Mouse (Mus musculus): ENCODE results near the gene Iqcg. TPM values are rescaled to one million over a fixed set of nuclear protein-coding genes. Genes with fewer than 3 reads are reported as not detected.
"Not testable (repeated sequence)": the region's sequence is repeated elsewhere in the genome, so short reads cannot be mapped to it uniquely, and the experiment has no call there.

The Iqcg gene
- total and polyA plus RNA-seq, 2 experiments from 2014 or later: 5.1 to 8.3 TPM

DNA sequence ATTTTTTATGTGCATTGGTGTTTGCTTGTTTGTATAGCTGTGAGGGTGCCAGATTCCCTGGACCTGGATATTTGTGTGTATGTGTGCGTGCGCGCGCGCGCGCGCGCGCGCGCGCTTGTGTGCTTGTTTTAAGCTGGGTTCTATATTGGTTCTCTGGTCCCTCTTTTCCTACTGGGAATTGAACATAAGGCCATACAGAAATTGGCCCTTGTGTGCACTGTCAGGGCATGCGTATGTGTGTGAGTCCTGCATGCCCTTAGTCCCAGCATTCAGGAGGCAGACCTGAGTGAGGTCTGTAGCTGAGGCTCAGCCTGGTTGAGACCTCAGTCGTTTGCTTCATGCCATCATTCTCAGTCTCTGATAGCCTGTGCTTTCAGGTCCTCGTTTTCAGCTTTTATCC, 2.0 kb upstream of the Iqcg start:
- Histone ChIP-seq H3K27ac (ENCODE audit: low read depth, low read length) (no peak overlapping the region), H3K9ac (replicated peaks; ENCODE audit: low read length, poor library complexity, severe bottlenecking) (no peak overlapping the region), H3K4me1 (ENCODE audit: insufficient read depth, low read length) (peaks cover 6% of the 10 kb centered on the region), H3K9me3 (ENCODE audit: low read length) (no peaks in the 10 kb centered on the region), H3K4me2 (ENCODE audit: low read depth, low read length, poor library complexity, severe bottlenecking) (peak overlapping the region; percentile 75), H3K36me3 (ENCODE audit: insufficient read depth, low read length) (peaks cover 19% of the 10 kb centered on the region; the same call in 1 of the 2 replicates), H3K27me3 (ENCODE audit: insufficient read depth, low read length) (no peaks in the 10 kb centered on the region), H3K4me3 (ENCODE audit: low read depth, low read length) (no peak overlapping the region)
- DNase-seq (ENCODE audit: low spot score) (no peak), ATAC-seq (ENCODE audit: low FRiP score) (no peak)
- WGBS: 91% methylated on average over 16 of the region's 16 CpGs
- no peak for TF ChIP-seq CTCF (IDR thresholded peaks at IDR 0.05)

DNA sequence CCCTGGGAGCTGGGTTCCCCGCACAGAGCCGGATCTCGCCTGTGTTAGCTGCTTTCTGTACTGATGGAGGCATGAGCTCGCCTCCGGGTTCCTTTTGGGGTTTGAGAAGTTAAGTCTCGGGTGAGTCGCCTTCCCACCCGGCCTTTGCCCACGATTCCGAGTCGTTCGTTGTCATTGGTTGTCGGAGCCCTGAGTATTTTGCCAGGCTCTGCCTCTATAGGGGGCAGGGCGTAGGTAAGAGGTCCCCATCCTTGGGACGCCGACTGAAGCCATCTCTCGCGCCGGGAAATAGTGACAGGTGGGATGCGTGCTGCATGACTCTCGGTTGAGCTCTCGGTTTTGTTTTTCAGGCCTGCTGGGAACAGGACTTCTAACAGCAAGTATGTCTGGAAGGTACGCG, 768 bp upstream of the Iqcg start:
- WGBS: 0% methylated on average over 24 of the region's 24 CpGs
- Histone ChIP-seq H3K4me2 (ENCODE audit: low read depth, low read length, poor library complexity, severe bottlenecking) (peak overlapping the region; percentile 75), H3K36me3 (ENCODE audit: insufficient read depth, low read length) (peaks cover 19% of the 10 kb centered on the region; the same call in 1 of the 2 replicates), H3K4me3 (ENCODE audit: low read depth, low read length) (peak overlapping the region; percentile 84), H3K9ac (replicated peaks; ENCODE audit: low read length, poor library complexity, severe bottlenecking) (peak overlapping the region; percentile 94), H3K27ac (ENCODE audit: low read depth, low read length) (peak overlapping the region; percentile 87), H3K4me1 (ENCODE audit: insufficient read depth, low read length) (peaks cover 5% of the 10 kb centered on the region; the same call in 1 of the 2 replicates), H3K9me3 (ENCODE audit: low read length) (no peaks in the 10 kb centered on the region), H3K27me3 (ENCODE audit: insufficient read depth, low read length) (no peaks in the 10 kb centered on the region)
- TF ChIP-seq CTCF (IDR thresholded peaks at IDR 0.05): no peak
- peak; percentile 65 for ATAC-seq (ENCODE audit: low FRiP score)
- DNase-seq (ENCODE audit: low spot score): peak; percentile 44

DNA sequence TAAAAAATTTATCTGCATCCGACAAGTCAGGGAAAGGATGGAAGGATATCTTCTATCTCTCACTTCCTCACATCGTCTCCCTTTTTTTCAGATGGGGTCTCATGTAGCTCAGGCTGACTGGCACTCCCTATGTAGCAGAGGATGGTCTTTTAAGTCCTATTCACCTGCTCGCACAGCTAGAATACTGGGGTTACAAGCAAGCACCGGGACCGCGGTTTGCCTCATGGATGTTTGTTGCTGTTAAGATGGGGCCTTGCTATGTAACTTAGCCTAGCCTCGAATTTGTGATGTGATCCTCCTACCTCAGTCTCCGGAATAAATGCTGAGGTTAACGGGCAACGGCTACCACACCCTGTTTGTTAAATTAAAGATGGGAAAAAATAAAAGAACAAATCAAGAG, 363 bp downstream of the Iqcg start:
- Histone ChIP-seq H3K9ac (replicated peaks; ENCODE audit: low read length, poor library complexity, severe bottlenecking) (peak overlapping the region; percentile 94; the same call in 1 of the 2 replicates), H3K9me3 (ENCODE audit: low read length) (no peaks in the 10 kb centered on the region), H3K4me2 (ENCODE audit: low read depth, low read length, poor library complexity, severe bottlenecking) (peak overlapping the region; percentile 75), H3K4me1 (ENCODE audit: insufficient read depth, low read length) (peaks cover 5% of the 10 kb centered on the region; the same call in 1 of the 2 replicates), H3K27ac (ENCODE audit: low read depth, low read length) (peak overlapping the region; percentile 87; the same call in 1 of the 2 replicates), H3K36me3 (ENCODE audit: insufficient read depth, low read length) (peaks cover 19% of the 10 kb centered on the region; the same call in 1 of the 2 replicates), H3K27me3 (ENCODE audit: insufficient read depth, low read length) (no peaks in the 10 kb centered on the region), H3K4me3 (ENCODE audit: low read depth, low read length) (peak overlapping the region; percentile 84)
- ATAC-seq (ENCODE audit: low FRiP score): peak; percentile 38; the same call in 1 of the 2 replicates
- no peak for DNase-seq (ENCODE audit: low spot score)
- TF ChIP-seq CTCF (IDR thresholded peaks at IDR 0.05): no peak
- 20% methylated on average over 10 of the region's 10 CpGs for WGBS

DNA sequence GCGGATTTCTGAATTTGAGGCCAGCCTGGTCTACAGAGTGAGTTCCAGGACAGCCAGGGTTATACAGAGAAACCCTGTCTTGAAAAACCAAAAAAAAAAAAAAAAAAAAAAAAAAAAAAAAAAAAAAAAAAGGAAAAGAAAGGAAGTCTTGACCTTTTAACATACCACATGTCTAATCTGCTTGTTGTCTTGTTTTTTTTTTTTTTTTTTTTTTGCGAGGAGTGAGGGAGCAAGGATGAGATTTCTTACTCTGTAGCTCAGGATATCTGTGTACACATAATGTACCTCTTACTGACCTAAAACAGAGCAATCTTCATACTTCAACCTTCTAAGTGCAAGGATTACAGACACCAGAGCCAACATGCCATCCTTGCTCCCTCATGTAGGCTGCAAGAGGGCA, 1.1 kb downstream of the Iqcg start:
- peaks cover 12% of the 10 kb centered on the region; the same call in 1 of the 2 replicates for H3K36me3 ChIP-seq (ENCODE audit: insufficient read depth, low read length)
- not testable (repeated sequence) for H3K4me1 ChIP-seq (ENCODE audit: insufficient read depth, low read length); H3K9ac ChIP-seq (replicated peaks; ENCODE audit: low read length, poor library complexity, severe bottlenecking); H3K4me2 ChIP-seq (ENCODE audit: low read depth, low read length, poor library complexity, severe bottlenecking); ATAC-seq (ENCODE audit: low FRiP score); H3K27ac ChIP-seq (ENCODE audit: low read depth, low read length); DNase-seq (ENCODE audit: low spot score); H3K9me3 ChIP-seq (ENCODE audit: low read length); H3K4me3 ChIP-seq (ENCODE audit: low read depth, low read length); H3K27me3 ChIP-seq (ENCODE audit: insufficient read depth, low read length)
- 92% methylated on average over 2 of the region's 2 CpGs for WGBS

DNA sequence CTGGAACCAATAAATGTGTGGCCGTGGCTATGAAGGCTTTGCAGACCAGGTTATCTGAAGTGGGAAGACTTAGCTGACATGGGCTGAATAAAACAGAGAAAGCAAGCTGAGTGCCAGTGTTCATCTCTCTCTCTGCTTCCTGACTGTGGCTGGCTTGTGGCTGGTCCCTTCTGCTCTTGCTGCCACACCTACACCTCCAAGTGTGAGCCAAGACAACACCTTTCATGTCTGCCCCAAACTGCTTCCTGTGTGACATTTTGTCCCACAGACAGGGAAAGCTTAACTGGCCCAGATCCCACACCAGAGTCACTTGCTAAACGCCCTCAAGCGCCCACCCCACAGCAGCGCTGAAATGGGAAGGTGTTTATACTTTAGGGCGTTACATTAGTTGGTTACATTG, 2.9 kb downstream of the Iqcg start:
- DNase-seq (ENCODE audit: low spot score): no peak
- H3K4me3 ChIP-seq (ENCODE audit: low read depth, low read length): no peak overlapping the region
- no peak for TF ChIP-seq CTCF (IDR thresholded peaks at IDR 0.05)
- WGBS: 79% methylated on average over 5 of the region's 5 CpGs
- H3K36me3 ChIP-seq (ENCODE audit: insufficient read depth, low read length): no peaks in the 10 kb centered on the region
- H3K27ac ChIP-seq (ENCODE audit: low read depth, low read length): no peak overlapping the region
- no peaks in the 10 kb centered on the region for H3K9me3 ChIP-seq (ENCODE audit: low read length)
- no peak overlapping the region for H3K9ac ChIP-seq (replicated peaks; ENCODE audit: low read length, poor library complexity, severe bottlenecking)
- peaks cover 5% of the 10 kb centered on the region; the same call in 1 of the 2 replicates for H3K4me1 ChIP-seq (ENCODE audit: insufficient read depth, low read length)
- no peak overlapping the region for H3K4me2 ChIP-seq (ENCODE audit: low read depth, low read length, poor library complexity, severe bottlenecking)
- no peaks in the 10 kb centered on the region for H3K27me3 ChIP-seq (ENCODE audit: insufficient read depth, low read length)
- ATAC-seq (ENCODE audit: low FRiP score): no peak

DNA sequence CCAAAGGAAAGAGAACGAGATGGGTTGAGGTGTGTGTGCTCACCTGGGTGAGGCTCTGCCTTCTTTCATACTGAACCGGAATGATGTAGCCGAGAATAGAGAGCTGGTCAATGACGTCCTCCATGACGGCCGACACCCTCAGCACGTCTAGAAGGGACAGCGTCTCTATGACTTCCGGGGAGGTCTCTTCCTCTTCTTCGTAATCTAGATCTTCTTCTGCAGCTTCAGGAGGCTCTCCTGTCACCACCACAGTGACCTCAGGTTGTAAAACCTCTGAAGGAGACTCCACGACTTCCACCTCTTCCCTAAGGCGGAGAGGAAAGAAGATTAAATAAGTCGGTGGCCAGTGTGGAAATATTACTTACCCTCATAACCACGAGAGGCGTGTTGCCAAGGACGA, 6.2 kb downstream of the Iqcg start:
- WGBS: 94% methylated on average over 16 of the region's 16 CpGs

More for the DNA sequence above, 6.2 kb downstream of the Iqcg start:
- H3K9ac ChIP-seq (replicated peaks; ENCODE audit: low read length, poor library complexity, severe bottlenecking): no peak overlapping the region
- DNase-seq (ENCODE audit: low spot score) (no peak), ATAC-seq (ENCODE audit: low FRiP score) (no peak)
- no peak overlapping the region for H3K4me3 ChIP-seq (ENCODE audit: low read depth, low read length)
- no peak overlapping the region for H3K27ac ChIP-seq (ENCODE audit: low read depth, low read length)
- H3K9me3 ChIP-seq (ENCODE audit: low read length): no peaks in the 10 kb centered on the region
- no peaks in the 10 kb centered on the region for H3K27me3 ChIP-seq (ENCODE audit: insufficient read depth, low read length)
- no peak overlapping the region for H3K4me2 ChIP-seq (ENCODE audit: low read depth, low read length, poor library complexity, severe bottlenecking)
- no peaks in the 10 kb centered on the region for H3K4me1 ChIP-seq (ENCODE audit: insufficient read depth, low read length)
- no peaks in the 10 kb centered on the region for H3K36me3 ChIP-seq (ENCODE audit: insufficient read depth, low read length)
- no peak for TF ChIP-seq CTCF (IDR thresholded peaks at IDR 0.05)
